Mouse (Mus musculus): Measurements from ENCODE around the gene Phc1.

GRCm38 (mm10) chr6:122290253-122290652 is 50.1 kb downstream of the Phc1 start:
- no peak for TF ChIP-seq CTCF (IDR thresholded peaks at IDR 0.05)
- TF ChIP-seq EP300 (IDR thresholded peaks at IDR 0.05) = no peak
